Mouse (Mus musculus) hindbrain, postnatal 0 days (tissue): ENCODE measurements around the gene Ttc34. TPM values are rescaled to one million over a fixed set of nuclear protein-coding genes. Genes with fewer than 3 reads are reported as not detected.
A peak's percentile ranks its signal among the peaks of the same experiment; 100 is the strongest.

Experiments
- ATAC-seq: fragments of 200-750 bp; cut with Nextera tagmentation; 2 replicates; pipeline ENCODE4 v1.8.0; 2017; ENCODE audit warnings: mild to moderate bottlenecking, moderate TSS enrichment, moderate library complexity
- DNase-seq: peaks from one replicate; pipeline ENCODE4 v3.0.0-alpha.2; 2015; ENCODE audit warnings: low spot score
- H3K27ac ChIP-seq: fragments of 300-500 bp; sonication (generic); 2 replicates; pipeline ENCODE4 v1.5.1; 2014; ENCODE audit warnings: mild to moderate bottlenecking
- H3K27me3 ChIP-seq: fragments of 300-500 bp; sonication (generic); 2 replicates; pipeline ENCODE4 v1.6.1; 2014; ENCODE audit warnings: low read length, mixed read lengths; ENCODE audit not compliant: insufficient read depth
- H3K36me3 ChIP-seq: fragments of 300-500 bp; sonication (generic); 2 replicates; pipeline ENCODE4 v1.6.1; 2014; ENCODE audit warnings: low read length, mixed read lengths; ENCODE audit not compliant: insufficient read depth
- H3K4me1 ChIP-seq: fragments of 300-500 bp; sonication (generic); 2 replicates; pipeline ENCODE4 v1.6.1; 2014; ENCODE audit warnings: antibody characterized with exemption, low read length, mixed read lengths; ENCODE audit not compliant: insufficient read depth
- H3K4me2 ChIP-seq: fragments of 300-500 bp; sonication (generic); 2 replicates; pipeline ENCODE4 v1.6.1; 2014; ENCODE audit warnings: low read depth, mild to moderate bottlenecking, low read length, moderate library complexity, mixed read lengths
- H3K4me3 ChIP-seq: fragments of 300-500 bp; sonication (generic); 2 replicates; pipeline ENCODE4 v1.5.1; 2014; ENCODE audit warnings: low read length
- H3K9ac ChIP-seq: fragments of 300-500 bp; sonication (generic); replicated peaks from 2 replicates; pipeline ENCODE4 v1.6.1; 2014; ENCODE audit warnings: mild to moderate bottlenecking, low read length, moderate library complexity, mixed read lengths
- H3K9me3 ChIP-seq: fragments of 300-500 bp; sonication (generic); 2 replicates; pipeline ENCODE4 v1.6.1; 2016; ENCODE audit warnings: low read length, mixed read lengths
- CTCF ChIP-seq: IDR thresholded peaks from 2 replicates; pipeline ENCODE4 v1.5.1; 2016; ENCODE audit warnings: antibody characterized with exemption, control low read depth, low read depth
- WGBS: fragments of 180-500 bp; shearing (Covaris S2); extraction: QIAGEN DNeasy Blood & Tissue Kit; methylation state at CpG from one replicate; pipeline ENCODE4 v1.1.7; 2014; 5-methylcytosine and 5-hydroxymethylcytosine counted together
- polyA plus RNA-seq: library from polyadenylated mRNA; unstranded; fragments of >200 nt; fragmentation: Nextera tagmentation; extraction: Ambion mirVana; gene quantifications from 2 replicates; pipeline ENCODE4 v1.2.1, GENCODE M21; 2015
- total RNA-seq: library from RNA; depleted of rRNA; stranded (reverse); fragments of >200 nt; gene quantifications from 2 replicates; pipeline ENCODE4 v1.2.3, GENCODE M21; 2014

Gene Ttc34
- total and polyA plus RNA-seq, 2 experiments from 2014 or later: 2.3 to 3.3 TPM

DNA sequence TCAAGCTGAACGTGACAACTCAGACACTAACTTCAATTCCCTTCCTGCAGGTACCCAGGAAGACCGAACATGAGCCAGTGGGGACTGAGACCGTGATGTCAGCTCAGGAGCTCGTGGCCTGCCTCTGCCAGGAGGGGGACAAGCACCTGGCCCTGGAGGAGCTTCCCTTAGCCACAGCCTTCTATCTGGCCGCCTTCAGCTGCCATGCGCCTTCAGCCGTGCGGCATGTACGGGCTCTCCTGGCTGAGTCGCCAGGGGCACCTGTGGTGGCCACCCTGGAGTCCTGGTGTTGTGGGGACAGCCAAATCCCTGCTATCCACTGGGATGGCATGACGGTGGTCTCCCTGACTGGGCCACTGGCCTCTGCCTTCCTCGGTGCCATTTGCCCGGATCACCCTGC lies 1.5 kb downstream of the Ttc34 start:
- Histone ChIP-seq H3K27me3 (no peaks in the 10 kb centered on the region), H3K9ac (no peak overlapping the region), H3K27ac (no peak overlapping the region), H3K4me3 (no peak overlapping the region), H3K36me3 (no peaks in the 10 kb centered on the region), H3K4me1 (no peaks in the 10 kb centered on the region), H3K4me2 (no peak overlapping the region), H3K9me3 (no peaks in the 10 kb centered on the region)
- no peak for TF ChIP-seq CTCF
- DNase-seq (no peak), ATAC-seq (no peak)
- WGBS: 87% methylated on average over 13 of the region's 13 CpGs

GRCm38 (mm10) chr4:154839406-154839805 lies 2.1 kb downstream of the Ttc34 start:
- Histone ChIP-seq H3K9me3 (no peaks in the 10 kb centered on the region), H3K4me2 (no peak overlapping the region), H3K36me3 (no peaks in the 10 kb centered on the region), H3K4me3 (no peak overlapping the region), H3K27me3 (no peaks in the 10 kb centered on the region), H3K9ac (no peak overlapping the region), H3K4me1 (no peaks in the 10 kb centered on the region), H3K27ac (no peak overlapping the region)
- no peak for TF ChIP-seq CTCF
- ATAC-seq: no peak
- DNase-seq: no peak
- 44% methylated on average over 11 of the region's 11 CpGs for WGBS

- whole genome bisulfite sequencing: 94% methylated on average over 1 of the region's 1 CpGs
- no peak for DNase-seq
- no peaks in the 10 kb centered on the region for H3K36me3 ChIP-seq
Measured at GRCm38 (mm10) chr4:154852696-154853095, 15.4 kb downstream of the Ttc34 start.

DNA sequence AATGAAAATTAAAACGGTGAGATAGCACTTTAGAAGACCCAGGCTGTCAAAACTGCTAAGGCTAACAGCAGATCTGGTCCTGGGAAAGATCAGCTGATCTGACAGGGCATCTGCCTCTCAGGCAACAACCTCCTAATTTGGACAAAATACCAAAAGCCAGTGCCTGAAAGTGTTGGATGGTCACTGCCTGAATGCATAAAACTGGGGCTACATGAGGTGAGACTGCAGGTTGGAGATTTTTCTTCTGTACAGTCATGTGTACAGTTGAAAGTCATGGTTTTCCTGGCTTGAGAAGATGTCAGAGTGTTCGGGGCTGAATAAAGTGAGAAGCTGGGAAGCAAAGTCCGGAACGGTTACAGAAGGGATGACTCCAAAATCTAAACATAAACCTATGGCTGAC lies 16.6 kb downstream of the Ttc34 start:
- 0 out of 2 replicates have a peak, but pooled peaks cover 3% of the 10 kb centered on the region for H3K27me3 ChIP-seq
- no peak overlapping the region for H3K27ac ChIP-seq
- no peaks in the 10 kb centered on the region for H3K9me3 ChIP-seq
- H3K4me3 ChIP-seq: no peak overlapping the region
- H3K36me3 ChIP-seq: no peaks in the 10 kb centered on the region
- no peak overlapping the region for H3K4me2 ChIP-seq
- ATAC-seq (no peak), DNase-seq (no peak)
- no peak overlapping the region for H3K9ac ChIP-seq
- no peaks in the 10 kb centered on the region for H3K4me1 ChIP-seq
- TF ChIP-seq CTCF: no peak
- WGBS: 75% methylated on average over 4 of the region's 4 CpGs

More at GRCm38 (mm10) chr4:154852696-154853095, 15.4 kb downstream of the Ttc34 start:
- no peaks in the 10 kb centered on the region for H3K4me1 ChIP-seq
- H3K4me3 ChIP-seq: no peak overlapping the region
- no peak for ATAC-seq
- no peak overlapping the region for H3K27ac ChIP-seq
- no peaks in the 10 kb centered on the region for H3K9me3 ChIP-seq
- 0 out of 2 replicates have a peak, but pooled peaks cover 3% of the 10 kb centered on the region for H3K27me3 ChIP-seq
- TF ChIP-seq CTCF: no peak
- H3K9ac ChIP-seq: no peak overlapping the region
- H3K4me2 ChIP-seq: no peak overlapping the region

- 55% methylated on average over 12 of the region's 12 CpGs for whole genome bisulfite sequencing
- no peak overlapping the region for H3K9ac ChIP-seq
- TF ChIP-seq CTCF: no peak
- H3K4me1 ChIP-seq: no peaks in the 10 kb centered on the region
- peak overlapping the region; percentile 69 for H3K4me2 ChIP-seq
- ATAC-seq: no peak
- no peaks in the 10 kb centered on the region for H3K9me3 ChIP-seq
- peak overlapping the region; percentile 91; the same call in 1 of the 2 replicates for H3K27ac ChIP-seq
- no peak for DNase-seq
- no peaks in the 10 kb centered on the region for H3K36me3 ChIP-seq
- 0 out of 2 replicates have a peak, but pooled peaks cover 3% of the 10 kb centered on the region for H3K27me3 ChIP-seq
- no peak overlapping the region; the same call in 1 of the 2 replicates for H3K4me3 ChIP-seq
Measured at GRCm38 (mm10) chr4:154854676-154855345, 17.6 kb downstream of the Ttc34 start.

- WGBS: under 1% methylated on average over 109 of the region's 110 CpGs
- Histone ChIP-seq H3K4me1 (no peaks in the 10 kb centered on the region), H3K27ac (peak overlapping the region; percentile 91), H3K4me2 (peak overlapping the region; percentile 69), H3K9ac (peak overlapping the region; percentile 69), H3K27me3 (0 out of 2 replicates have a peak, but pooled peaks cover 3% of the 10 kb centered on the region), H3K9me3 (no peaks in the 10 kb centered on the region), H3K4me3 (peak overlapping the region; percentile 49), H3K36me3 (no peaks in the 10 kb centered on the region)
- ATAC-seq (peak; percentile 97), DNase-seq (peak; percentile 97)
- TF ChIP-seq CTCF: peak; percentile 72
Measured at GRCm38 (mm10) chr4:154855721-154856479, 18.6 kb downstream of the Ttc34 start.
